Mouse (Mus musculus) urinary bladder, postnatal 10 days (tissue): ENCODE results near the gene Pde11a.
"Not testable (repeated sequence)": the region's sequence is repeated elsewhere in the genome, so short reads cannot be mapped to it uniquely, and the experiment has no call there.

Experiments used
- DNase-seq: peaks from one replicate; pipeline ENCODE4 v3.0.0; 2022; ENCODE audit warnings: low spot score

Gene Pde11a

DNA sequence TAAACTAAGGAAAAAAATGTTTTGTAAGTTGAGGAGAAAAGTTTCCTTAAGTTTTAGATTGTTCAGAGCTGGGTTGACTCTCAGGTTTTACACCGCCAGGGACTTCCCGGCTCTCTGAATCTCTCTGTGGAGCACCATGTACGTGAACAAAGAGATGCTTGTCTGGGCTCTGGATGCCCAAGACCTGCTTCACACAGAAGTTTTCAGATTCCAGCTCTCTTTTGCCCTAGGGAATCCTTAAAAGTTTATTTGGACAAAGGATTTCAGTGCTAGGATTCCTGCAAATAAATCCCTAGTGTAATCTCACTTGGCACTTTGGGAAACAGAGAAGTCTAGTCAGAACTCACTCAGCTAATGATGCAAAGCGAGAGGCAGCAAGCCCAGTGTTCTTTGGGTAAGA, 348.9 kb downstream of the Pde11a start:
- DNase-seq: no peak

DNA sequence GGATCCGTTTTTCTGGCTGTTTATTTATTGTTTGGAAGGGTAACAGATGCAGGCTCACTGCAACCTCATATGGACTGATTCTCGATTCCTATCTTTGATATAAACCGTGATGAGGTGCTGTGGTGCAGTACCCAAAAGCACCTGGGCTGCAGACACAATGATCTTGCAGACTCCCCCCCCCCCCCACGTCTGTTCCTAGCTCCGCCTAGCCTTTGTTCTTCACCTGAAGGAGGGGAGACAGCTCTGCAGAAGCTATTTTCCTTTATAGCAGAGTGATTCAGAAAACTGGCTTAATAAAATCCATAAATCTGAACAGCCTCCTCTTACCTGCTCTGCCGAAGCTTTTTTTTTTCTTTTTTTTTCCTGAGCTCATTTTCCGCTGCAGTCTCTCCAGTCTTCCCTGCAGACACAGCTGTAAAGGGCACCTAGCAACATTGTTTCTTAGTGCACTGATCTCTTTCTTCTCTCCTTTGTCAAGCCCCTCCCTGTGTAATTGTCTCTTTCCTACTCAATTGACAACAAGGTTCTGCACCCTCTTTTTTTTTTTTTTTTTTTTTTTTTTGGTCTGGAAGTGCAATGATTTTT, 349.7 kb downstream of the Pde11a start:
- DNase-seq: no peak

DNA sequence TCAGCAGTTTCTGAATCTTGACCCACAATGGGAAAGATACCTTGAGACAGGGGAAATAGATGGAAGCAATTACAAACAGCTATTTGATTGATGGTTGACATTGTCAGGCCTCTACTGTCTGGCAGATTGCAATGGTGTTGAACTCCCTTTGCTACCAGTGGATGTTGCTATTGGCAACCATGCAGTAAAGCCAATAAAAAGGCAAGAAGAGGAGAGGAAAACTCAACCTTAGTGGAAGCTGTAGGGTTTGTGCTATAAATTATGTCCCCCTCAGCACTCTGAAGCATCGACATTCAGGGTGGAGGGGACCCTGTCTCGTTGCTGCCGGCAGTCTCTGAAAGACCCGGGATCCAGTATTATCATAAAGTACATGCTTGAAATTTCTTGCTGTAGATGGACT, 350.2 kb downstream of the Pde11a start:
- DNase-seq: no peak

GRCm38 (mm10) chr2:75987739-75988138, 350.8 kb downstream of the Pde11a start:
- DNase-seq: no peak

- DNase-seq: no peak
Observed at GRCm38 (mm10) chr2:75985124-75985523, 353.4 kb downstream of the Pde11a start.

- DNase-seq: no peak
Observed at GRCm38 (mm10) chr2:75983847-75984246, 354.7 kb downstream of the Pde11a start.

DNA sequence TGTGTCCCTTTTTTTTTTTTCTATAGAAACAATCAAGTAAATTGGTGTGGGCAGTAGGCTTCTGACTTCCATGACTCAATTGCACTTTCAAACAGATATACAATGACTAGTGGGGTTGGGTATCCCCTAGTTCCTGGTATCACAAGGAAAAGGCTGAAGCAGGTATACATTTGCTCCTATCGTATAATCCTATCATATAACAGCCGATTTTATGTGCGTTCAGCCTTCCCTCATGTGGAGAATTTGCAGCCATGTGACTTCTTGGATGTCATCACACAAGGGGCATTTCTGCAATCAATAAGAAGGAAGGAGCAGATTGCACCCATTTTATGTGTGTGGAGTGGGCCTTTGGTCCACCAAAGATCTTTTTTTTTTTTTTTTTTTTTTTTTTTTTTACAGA, 355.5 kb downstream of the Pde11a start:
- no peak for DNase-seq

- DNase-seq: no peak
Observed at GRCm38 (mm10) chr2:75982626-75983025, 355.9 kb downstream of the Pde11a start.

GRCm38 (mm10) chr2:75981440-75982081, 357.0 kb downstream of the Pde11a start, which contains the start of gene Ttc30a1:
Gene Ttc30a1 (minus strand): TSS chr2:75981967.
- not testable (repeated sequence) for DNase-seq

GRCm38 (mm10) chr2:75980933-75981439, 357.6 kb downstream of the Pde11a start:
- DNase-seq: not testable (repeated sequence)

DNA sequence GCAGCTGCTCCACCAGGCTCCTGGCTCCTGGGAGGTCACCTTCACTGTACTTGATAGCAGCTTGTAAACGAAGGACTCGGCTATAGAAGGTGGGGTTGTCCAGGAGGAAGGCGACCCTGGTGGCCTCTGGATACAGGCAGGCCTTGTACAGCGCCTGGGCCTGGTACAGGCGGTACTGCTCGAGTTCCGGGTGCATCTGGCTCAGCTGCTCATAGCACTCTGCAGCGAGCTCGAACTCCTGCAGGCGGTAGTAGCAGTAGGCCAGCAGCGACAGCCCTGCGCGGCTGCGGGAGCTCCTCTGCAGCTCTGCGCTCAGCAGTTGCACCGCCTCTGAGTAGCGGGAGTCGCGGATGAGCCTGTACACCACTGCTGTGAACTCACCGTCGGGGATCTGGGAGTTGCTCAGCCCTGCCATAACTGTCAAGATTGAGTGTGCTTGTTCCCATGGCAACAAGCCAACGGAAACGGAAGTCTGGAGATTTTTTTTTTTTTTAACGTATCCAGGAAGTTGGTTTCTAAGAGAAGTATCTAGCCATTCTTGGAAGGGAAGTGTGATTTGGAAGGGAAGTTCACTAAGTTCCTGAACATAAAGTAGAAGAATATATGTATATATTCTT, 360.7 kb downstream of the Pde11a start, which contains the start of gene Ttc30a2:
Gene Ttc30a2 (minus strand): TSS at position 419 of the 617 bp plus-strand sequence.
- DNase-seq: not testable (repeated sequence)

DNA sequence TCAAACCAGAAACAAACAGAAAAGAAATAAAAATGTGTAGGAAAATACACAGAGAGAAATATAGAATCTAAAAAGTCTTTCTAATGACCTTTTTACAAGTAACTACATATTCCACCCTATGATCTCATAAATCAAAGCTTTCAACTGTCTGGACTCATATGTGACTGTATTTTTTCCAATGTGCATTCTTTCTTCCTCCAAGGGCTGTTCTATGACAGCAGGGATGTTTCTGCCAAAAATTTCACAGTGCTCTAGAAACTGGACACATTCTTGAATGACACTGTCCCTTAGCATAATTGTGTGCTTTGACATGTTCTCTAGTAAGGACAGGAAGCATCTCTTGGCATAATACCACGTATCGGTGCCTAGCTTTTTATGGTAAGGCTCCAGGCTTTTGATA, 362.5 kb downstream of the Pde11a start:
- DNase-seq: not testable (repeated sequence)

DNA sequence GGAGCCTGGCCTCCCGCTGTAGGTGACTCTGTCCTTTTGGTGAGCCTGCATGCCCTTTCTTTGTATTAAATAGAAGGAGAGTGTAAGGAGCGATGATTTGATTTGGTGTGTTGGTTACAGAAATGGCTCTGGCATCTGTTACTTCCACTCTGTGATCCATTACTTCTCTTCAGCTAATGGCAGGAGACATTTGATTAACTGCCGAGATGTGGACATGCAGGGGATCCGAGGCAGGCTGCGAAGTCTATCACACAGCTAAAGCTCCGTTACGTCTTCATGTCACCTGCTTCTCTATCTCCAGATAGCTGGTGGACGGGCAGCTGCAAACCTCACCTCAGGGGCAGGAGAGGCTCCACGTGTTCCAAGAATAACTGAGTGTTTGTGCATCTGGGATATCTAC, 364.4 kb downstream of the Pde11a start:
- DNase-seq: no peak

GRCm38 (mm10) chr2:75964972-75965371, 373.6 kb downstream of the Pde11a start:
- no peak for DNase-seq

GRCm38 (mm10) chr2:75964512-75964911, 374.1 kb downstream of the Pde11a start:
- no peak for DNase-seq

DNA sequence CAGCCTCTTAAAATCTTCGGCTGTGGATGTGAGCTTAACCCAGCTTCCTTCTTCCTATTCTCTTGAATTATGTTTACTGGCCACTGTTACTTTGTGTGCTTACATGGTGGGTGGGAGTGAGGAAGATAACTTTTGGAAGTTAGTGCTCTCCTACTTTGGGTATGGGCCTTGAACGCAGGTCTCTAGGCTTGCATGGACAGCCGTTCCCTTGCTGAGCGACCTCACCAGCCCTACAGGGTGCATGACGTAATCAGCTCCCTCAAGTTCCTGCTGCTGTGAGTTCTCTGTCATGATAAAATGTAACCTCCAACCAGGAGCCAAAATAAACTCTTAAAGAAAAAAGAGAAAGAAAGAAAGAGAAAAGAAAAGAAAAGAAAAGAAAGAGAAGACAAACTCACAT, 374.5 kb downstream of the Pde11a start:
- no peak for DNase-seq

DNA sequence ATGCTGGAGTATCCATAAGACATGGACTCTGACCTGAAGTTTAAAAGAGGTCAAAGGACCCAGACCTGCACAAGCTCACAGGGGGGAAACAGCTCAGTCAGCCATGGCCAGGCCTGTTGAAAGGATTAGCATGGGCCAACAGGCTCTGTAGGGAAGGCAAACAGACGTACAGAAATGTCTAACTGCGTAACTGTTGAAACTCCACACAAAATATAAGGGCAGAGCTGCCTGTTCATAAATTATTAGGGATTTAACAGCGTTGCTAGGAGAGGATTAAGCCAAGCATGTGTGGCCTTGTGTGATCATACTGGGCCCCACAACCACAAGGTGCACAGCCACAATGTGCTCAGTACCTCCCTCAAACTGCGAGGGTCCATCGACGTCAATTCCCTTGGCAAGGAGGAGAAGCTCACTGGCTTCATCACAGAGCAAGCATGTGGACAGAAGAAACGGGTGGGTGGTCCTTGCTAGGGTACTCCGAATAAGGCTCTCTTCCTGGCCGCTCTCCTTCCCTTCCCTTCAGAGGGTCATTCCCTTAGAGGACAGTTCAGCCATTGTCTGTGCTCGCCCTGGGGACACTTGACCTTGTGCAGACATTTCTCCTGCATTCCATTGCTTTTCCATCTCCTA, 375.2 kb downstream of the Pde11a start:
- DNase-seq: no peak

DNA sequence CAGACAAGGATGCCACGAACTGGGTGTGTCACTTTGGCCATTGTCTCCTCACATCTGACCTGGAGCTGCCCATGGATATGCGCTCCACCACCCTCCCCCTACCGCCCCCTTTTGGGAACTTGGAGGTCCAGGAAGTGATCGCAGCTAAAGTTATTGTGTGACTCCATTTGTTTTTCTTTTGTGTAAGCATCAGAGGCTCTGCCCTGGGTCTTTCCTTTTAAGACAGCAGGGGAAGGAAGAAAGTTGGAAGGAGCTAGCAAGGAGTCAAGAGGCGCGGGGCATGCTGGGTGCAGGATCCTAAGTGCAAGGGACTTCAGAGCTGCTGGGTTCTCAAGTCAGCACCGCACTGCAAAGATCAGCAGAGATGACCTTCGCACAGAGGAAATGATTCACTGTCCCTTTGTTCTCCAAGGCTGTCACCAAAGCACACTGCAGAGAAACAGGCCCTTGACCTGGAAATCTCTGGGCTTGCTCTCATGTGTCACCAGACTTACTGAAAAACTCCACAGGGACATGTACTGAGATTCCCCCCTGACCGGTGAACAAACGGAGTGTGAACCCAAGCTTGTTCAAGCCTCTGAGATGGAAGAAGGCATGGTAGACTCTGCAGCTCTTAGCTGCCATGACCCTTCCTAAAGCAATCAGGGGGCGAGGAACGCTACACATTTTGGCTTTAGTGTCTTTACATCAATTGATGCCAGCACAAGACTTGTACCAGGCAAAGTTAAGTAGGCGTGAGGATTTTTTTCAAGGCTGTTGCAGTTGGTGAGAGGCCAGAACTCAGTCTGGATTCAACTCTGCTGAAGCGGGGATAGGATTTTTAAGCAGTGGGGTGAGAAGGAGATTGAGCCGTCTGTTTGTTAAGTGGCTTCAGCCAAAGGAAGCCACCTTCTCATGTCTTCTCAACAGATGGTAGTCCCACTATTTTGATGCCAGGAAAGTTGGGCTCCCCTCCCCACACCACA, 377.9 kb downstream of the Pde11a start:
- no peak for DNase-seq

DNA sequence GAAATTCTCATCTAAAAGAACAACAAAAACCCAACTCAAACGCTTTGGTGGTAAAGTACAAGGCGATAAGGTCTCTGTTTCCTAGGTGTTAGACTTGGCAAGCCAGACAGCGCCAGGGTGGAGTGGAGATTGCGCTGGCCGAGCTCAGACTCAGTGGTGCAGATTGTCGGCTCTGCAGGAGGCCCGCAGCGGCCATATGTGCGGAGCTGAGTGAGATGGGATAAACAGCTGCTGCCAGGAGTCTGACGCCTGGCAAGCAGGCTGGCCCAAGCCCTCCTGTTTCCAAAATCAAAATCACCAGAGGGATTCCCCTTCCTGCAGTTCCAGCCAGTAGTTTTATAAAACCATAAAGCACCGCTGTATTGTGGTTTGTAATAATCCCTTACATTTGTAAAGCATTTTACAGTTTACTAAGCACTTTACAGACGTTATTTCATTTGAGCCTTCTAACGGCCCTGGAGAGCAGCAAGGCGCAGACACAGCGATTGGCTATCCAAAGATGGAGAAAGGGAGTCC, 378.7 kb downstream of the Pde11a start:
- no peak for DNase-seq

DNA sequence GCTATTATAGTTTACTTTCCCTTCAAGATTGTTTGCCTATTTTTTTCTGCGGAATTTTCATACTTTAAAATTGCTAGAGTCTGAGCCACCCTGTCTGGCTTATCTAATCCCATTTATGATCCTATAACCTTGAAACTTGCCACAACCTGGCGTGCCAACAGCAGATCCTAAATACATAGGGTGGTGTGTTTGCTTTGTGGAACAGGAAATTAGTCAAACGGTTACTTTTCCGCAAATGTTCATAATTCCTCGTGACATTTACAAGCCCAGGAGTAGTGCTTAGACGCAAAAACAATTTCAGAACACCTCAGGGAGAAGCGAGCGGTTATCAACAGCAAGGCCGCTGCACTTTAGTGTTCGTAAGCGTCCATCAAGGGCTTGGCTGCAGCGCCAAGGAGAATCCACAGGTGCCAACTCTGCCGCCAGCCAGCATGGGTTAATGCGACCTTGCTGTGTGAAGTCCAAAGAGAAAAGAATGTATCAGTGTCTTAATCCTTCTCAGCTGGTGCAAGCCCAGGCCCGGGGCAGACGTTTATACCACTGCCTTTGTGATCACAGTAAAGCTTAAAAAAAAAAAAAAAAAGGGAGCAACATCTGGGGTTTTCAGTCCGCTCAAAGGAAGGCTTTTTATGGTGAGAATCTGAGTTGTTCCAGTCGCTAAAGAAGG, 379.3 kb downstream of the Pde11a start:
- no peak for DNase-seq

- DNase-seq: no peak
Observed at GRCm38 (mm10) chr2:75955709-75956108, 382.9 kb downstream of the Pde11a start.
